Mouse (Mus musculus) embryonic stem cell, embryonic (primary cell): ENCODE measurements around the gene Rwdd4a.

Experiments
- CTCF ChIA-PET, 4 experiments: fragments of 300-600 bp in 2 of 4; fragments of 350-600 bp in 2 of 4; sonication (Branson Sonifier 250); formaldehyde crosslinking; loops; one replicate each; lab custom pipeline; 2022; ENCODE audit warnings: inconsistent platforms in 2 of 4; lab: Charles Lee
- POLR2A ChIA-PET, 4 experiments: fragments of 300-600 bp in 2 of 4; fragments of 350-600 bp in 2 of 4; sonication (Branson Sonifier 250); formaldehyde crosslinking; loops; one replicate each; lab custom pipeline; 2022; ENCODE audit warnings: antibody characterized with exemption in 4 of 4, inconsistent platforms in 1 of 4; lab: Charles Lee

The Rwdd4a gene

GRCm38 (mm10) chr8:47533344-47534125, at the start of gene Rwdd4a, which contains the start of gene Trappc11:
Gene Rwdd4a (plus strand): TSS chr8:47533664.
Gene Trappc11 (minus strand): TSS chr8:47533470.
- CTCF ChIA-PET, result no interaction called here
- POLR2A ChIA-PET, result interaction anchor here in 3 of 4 experiments (0.6 to 1.3 kb wide), 19 partner anchors 9 to 1063 kb away, joined by 3 to 12 read pairs (median 4); partner anchors contain the start of genes Ing2 (in 2 of the 3), Acsl1 (in 1 of the 3) and Wwc2 (in 1 of the 3)

GRCm38 (mm10) chr8:47487231-47487630, 46.2 kb upstream of the Rwdd4a start:
- POLR2A ChIA-PET, result interaction anchor here in 3 of 4 experiments (0.6 to 1.2 kb wide), 4 partner anchors 23 to 188 kb away, joined by 3 to 7 read pairs (median 5); no protein-coding TSS in a partner anchor
- CTCF ChIA-PET, result interaction anchor here in 1 of 4 experiments (1.0 kb wide), 1 partner anchor 24 kb away, joined by 4 read pairs; no protein-coding TSS in a partner anchor

- ChIA-PET CTCF (interaction anchor here in 1 of 4 experiments (0.7 kb wide), 1 partner anchor 389 kb away, joined by 5 read pairs; no protein-coding TSS in a partner anchor), POLR2A (interaction anchor here in 1 of 4 experiments (0.7 kb wide), 1 partner anchor 44 kb away, joined by 3 read pairs; no protein-coding TSS in a partner anchor)
Measured at GRCm38 (mm10) chr8:47493106-47493505, 40.4 kb upstream of the Rwdd4a start.

- POLR2A ChIA-PET, result interaction anchor here in 1 of 4 experiments (0.6 kb wide), 2 partner anchors 12 to 56 kb away, joined by 3 to 6 read pairs; no protein-coding TSS in a partner anchor
Measured at GRCm38 (mm10) chr8:47494602-47495153, 38.8 kb upstream of the Rwdd4a start.

GRCm38 (mm10) chr8:47495428-47495827, 38.0 kb upstream of the Rwdd4a start:
- ChIA-PET CTCF (interaction anchor here in 1 of 4 experiments (0.5 kb wide), 1 partner anchor 9 kb away, joined by 3 read pairs; no protein-coding TSS in a partner anchor), POLR2A (interaction anchor here in 1 of 4 experiments (0.6 kb wide), 1 partner anchor 57 kb away, joined by 3 read pairs; no protein-coding TSS in a partner anchor)

More at GRCm38 (mm10) chr8:47494602-47495153, 38.8 kb upstream of the Rwdd4a start:
- CTCF ChIA-PET, result no interaction called here

GRCm38 (mm10) chr8:47501994-47502393, 31.5 kb upstream of the Rwdd4a start:
- ChIA-PET POLR2A (no interaction called here), CTCF (no interaction called here)

GRCm38 (mm10) chr8:47502546-47502945, 30.9 kb upstream of the Rwdd4a start:
- POLR2A ChIA-PET, result no interaction called here

GRCm38 (mm10) chr8:47505431-47505830, 28.0 kb upstream of the Rwdd4a start:
- POLR2A ChIA-PET, result interaction anchor here in 2 of 4 experiments (1.1 to 1.9 kb wide), 3 partner anchors 12 to 907 kb away, joined by 3 to 7 read pairs (median 6); no protein-coding TSS in a partner anchor
- CTCF ChIA-PET, result no interaction called here

More at GRCm38 (mm10) chr8:47502546-47502945, 30.9 kb upstream of the Rwdd4a start:
- CTCF ChIA-PET, result no interaction called here

- ChIA-PET CTCF (no interaction called here), POLR2A (interaction anchor here in 1 of 4 experiments (1.2 kb wide), 1 partner anchor 165 kb away, joined by 5 read pairs; no protein-coding TSS in a partner anchor)
Measured at GRCm38 (mm10) chr8:47510930-47511329, 22.5 kb upstream of the Rwdd4a start.

GRCm38 (mm10) chr8:47513601-47514000, 19.9 kb upstream of the Rwdd4a start:
- CTCF ChIA-PET, result no interaction called here
- POLR2A ChIA-PET, result no interaction called here

GRCm38 (mm10) chr8:47528094-47528493, 5.4 kb upstream of the Rwdd4a start:
- CTCF ChIA-PET, result interaction anchor here in 1 of 4 experiments (0.6 kb wide), 1 partner anchor 418 kb away, joined by 6 read pairs; no protein-coding TSS in a partner anchor
- POLR2A ChIA-PET, result no interaction called here

GRCm38 (mm10) chr8:47538323-47538722, 4.9 kb downstream of the Rwdd4a start:
- CTCF ChIA-PET, result no interaction called here

GRCm38 (mm10) chr8:47542746-47543145, 9.3 kb downstream of the Rwdd4a start:
- CTCF ChIA-PET, result no interaction called here
- POLR2A ChIA-PET, result interaction anchor here in 2 of 4 experiments (1.0 to 1.1 kb wide), 2 partner anchors 9 to 146 kb away, joined by 3 to 6 read pairs; partner anchors contain the start of genes Rwdd4a (in 1 of the 2) and Trappc11 (in 1 of the 2)

More at GRCm38 (mm10) chr8:47538323-47538722, 4.9 kb downstream of the Rwdd4a start:
- POLR2A ChIA-PET, result no interaction called here

- ChIA-PET POLR2A (interaction anchor here in 2 of 4 experiments (0.6 to 1.2 kb wide), 3 partner anchors 9 to 131 kb away, joined by 3 read pairs; partner anchors contain the start of genes Rwdd4a (in 1 of the 2) and Trappc11 (in 1 of the 2)), CTCF (interaction anchor here in 1 of 4 experiments (1.5 kb wide), 1 partner anchor 10 kb away, joined by 3 read pairs; no protein-coding TSS in a partner anchor)
Measured at GRCm38 (mm10) chr8:47544094-47544493, 10.6 kb downstream of the Rwdd4a start.

- POLR2A ChIA-PET, result interaction anchor here in 2 of 4 experiments (0.7 to 1.5 kb wide), 4 partner anchors 10 to 25 kb away, joined by 3 to 5 read pairs (median 4); partner anchors contain the start of genes Rwdd4a (in 1 of the 2) and Trappc11 (in 1 of the 2)
- CTCF ChIA-PET, result interaction anchor here in 1 of 4 experiments (0.5 kb wide), 1 partner anchor 1208 kb away, joined by 4 read pairs; no protein-coding TSS in a partner anchor
Measured at GRCm38 (mm10) chr8:47547102-47547501, 13.6 kb downstream of the Rwdd4a start.

- POLR2A ChIA-PET, result interaction anchor here in 2 of 4 experiments (0.7 to 1.2 kb wide), 2 partner anchors 10 to 17 kb away, joined by 3 read pairs; no protein-coding TSS in a partner anchor
- CTCF ChIA-PET, result interaction anchor here in 3 of 4 experiments (0.5 to 1.1 kb wide), 4 partner anchors 10 to 814 kb away, joined by 3 read pairs; partner anchors contain the start of gene Irf2 (in 1 of the 3)
Measured at GRCm38 (mm10) chr8:47553613-47554012, 20.1 kb downstream of the Rwdd4a start.

- POLR2A ChIA-PET, result interaction anchor here in 1 of 4 experiments (0.6 to 0.7 kb wide), 2 partner anchors 13 to 387 kb away, joined by 3 read pairs; no protein-coding TSS in a partner anchor
Measured at GRCm38 (mm10) chr8:47556446-47556845, 23.0 kb downstream of the Rwdd4a start.

GRCm38 (mm10) chr8:47558274-47558673, 24.8 kb downstream of the Rwdd4a start:
- ChIA-PET POLR2A (interaction anchor here in 1 of 4 experiments (1.5 kb wide), 1 partner anchor 35 kb away, joined by 4 read pairs; no protein-coding TSS in a partner anchor), CTCF (no interaction called here)

More at GRCm38 (mm10) chr8:47556446-47556845, 23.0 kb downstream of the Rwdd4a start:
- CTCF ChIA-PET, result no interaction called here
